Mouse (Mus musculus) CH12.LX (cell line): Measurements from ENCODE around the gene Hcn1. TPM values are rescaled to one million over a fixed set of nuclear protein-coding genes. Genes with fewer than 3 reads are reported as not detected.

Source experiments
- DNase-seq: peaks from one replicate; pipeline ENCODE4 v3.0.0-alpha.2; 2013; ENCODE audit errors: extremely low read depth
- H3K27ac ChIP-seq: 2 replicates; pipeline ENCODE4 v1.5.1; 2012; ENCODE audit warnings: low read depth, mild to moderate bottlenecking, control low read depth, moderate library complexity; ENCODE audit not compliant: insufficient read depth
- H3K27me3 ChIP-seq: replicated peaks from 2 replicates; pipeline ENCODE3; 2012; ENCODE audit warnings: inconsistent platforms
- H3K36me3 ChIP-seq, 2 experiments: replicated peaks in 1 of 2; 2 replicates each; pipeline versions ENCODE3 to v1.6.1; 2012; ENCODE audit warnings: inconsistent platforms in 1 of 2, low read length in 1 of 2, mild to moderate bottlenecking in 1 of 2, mixed read lengths in 1 of 2, moderate library complexity in 1 of 2; ENCODE audit not compliant: control insufficient read depth in 1 of 2, insufficient read depth in 1 of 2
- H3K4me1 ChIP-seq, 2 experiments: 2 replicates each; pipeline ENCODE4 v1.6.1; 2012; ENCODE audit warnings: inconsistent platforms in 1 of 2, moderate library complexity in 1 of 2; ENCODE audit not compliant: insufficient read depth in 2 of 2, control insufficient read depth in 1 of 2
- H3K4me2 ChIP-seq: 2 replicates; pipeline ENCODE4 v1.6.1; 2012; ENCODE audit warnings: low read depth, mild to moderate bottlenecking, control low read depth; ENCODE audit not compliant: poor library complexity, insufficient read depth, severe bottlenecking
- H3K4me3 ChIP-seq, 3 experiments: fragments of 150-350 bp in 1 of 3; sonication (generic) in 1 of 3; replicated peaks in 1 of 3; 2 replicates each; pipeline versions ENCODE3 to v1.5.1; 2011 to 2012; ENCODE audit warnings: low read depth in 2 of 3, low read length in 2 of 3, mild to moderate bottlenecking in 2 of 3, moderate library complexity in 2 of 3, control low read depth in 1 of 3, improper control_type of control experiment in 1 of 3, inconsistent platforms in 1 of 3, mixed read lengths in 1 of 3; ENCODE audit not compliant: poor library complexity in 1 of 3
- H3K79me2 ChIP-seq: replicated peaks from 2 replicates; pipeline ENCODE4 v1.6.1; 2012; ENCODE audit warnings: mild to moderate bottlenecking, moderate library complexity; ENCODE audit not compliant: control insufficient read depth, poor library complexity, insufficient read depth, severe bottlenecking; ENCODE audit errors: extremely low read depth
- H3K9ac ChIP-seq: 2 replicates; pipeline ENCODE4 v1.6.1; 2012; ENCODE audit warnings: low read depth, mild to moderate bottlenecking, control low read depth, moderate library complexity; ENCODE audit not compliant: insufficient read depth
- H3K9me3 ChIP-seq: replicated peaks from 2 replicates; pipeline ENCODE3; 2012; ENCODE audit warnings: low read length, inconsistent platforms, mixed read lengths
- CHD1 ChIP-seq: IDR thresholded peaks from 2 replicates; pipeline ENCODE4 v1.6.1; 2012; ENCODE audit warnings: low read depth, low read length, improper control_type of control experiment, inconsistent platforms
- CHD2 ChIP-seq: IDR thresholded peaks from 2 replicates; pipeline ENCODE4 v1.6.1; 2011; ENCODE audit warnings: low read length, improper control_type of control experiment
- CTCF ChIP-seq, 2 experiments: IDR thresholded peaks in 1 of 2; conservative IDR thresholded peaks in 1 of 2; 2 replicates each; pipeline ENCODE4 v1.5.1; 2011 to 2012; ENCODE audit warnings: low read depth in 2 of 2, low read length in 2 of 2, improper control_type of control experiment in 1 of 2, inconsistent platforms in 1 of 2, mild to moderate bottlenecking in 1 of 2, moderate library complexity in 1 of 2
- E2F4 ChIP-seq: IDR thresholded peaks from 2 replicates; pipeline ENCODE4 v1.6.1; 2011; ENCODE audit warnings: low read depth, low read length, improper control_type of control experiment; ENCODE audit not compliant: insufficient replicate concordance
- EP300 ChIP-seq: IDR thresholded peaks from 2 replicates; pipeline ENCODE4 v1.6.1; 2011; ENCODE audit warnings: low read length, improper control_type of control experiment
- ETS1 ChIP-seq: conservative IDR thresholded peaks from 2 replicates; pipeline ENCODE4 v1.6.1; 2012; ENCODE audit warnings: low read depth, mild to moderate bottlenecking, inconsistent platforms, low read length, improper control_type of control experiment, moderate library complexity
- KAT2A ChIP-seq: IDR thresholded peaks from 2 replicates; pipeline ENCODE4 v1.6.1; 2012; ENCODE audit warnings: low read length, improper control_type of control experiment, inconsistent platforms; ENCODE audit not compliant: insufficient replicate concordance
- MAZ ChIP-seq: IDR thresholded peaks from 2 replicates; pipeline ENCODE4 v1.6.1; 2012; ENCODE audit warnings: low read depth, mild to moderate bottlenecking, inconsistent platforms, low read length, improper control_type of control experiment, moderate library complexity
- MEF2A ChIP-seq: IDR thresholded peaks from 2 replicates; pipeline ENCODE4 v1.6.1; 2014; ENCODE audit warnings: low read depth, mild to moderate bottlenecking, inconsistent platforms, low read length, improper control_type of control experiment, borderline replicate concordance
- MYC ChIP-seq: IDR thresholded peaks from 2 replicates; pipeline ENCODE4 v1.6.1; 2011; ENCODE audit warnings: low read depth, mild to moderate bottlenecking, improper control_type of control experiment, low read length
- POLR2AphosphoS2 ChIP-seq: IDR thresholded peaks from 2 replicates; pipeline ENCODE4 v1.6.1; 2011; ENCODE audit warnings: low read depth, low read length, improper control_type of control experiment
- RAD21 ChIP-seq: IDR thresholded peaks from 2 replicates; pipeline ENCODE4 v1.6.1; 2011; ENCODE audit warnings: low read depth, mild to moderate bottlenecking, low read length, improper control_type of control experiment, moderate library complexity
- RCOR1 ChIP-seq: conservative IDR thresholded peaks from 2 replicates; pipeline ENCODE4 v1.6.1; 2012; ENCODE audit warnings: low read depth, mild to moderate bottlenecking, inconsistent platforms, low read length, improper control_type of control experiment
- SIN3A ChIP-seq: IDR thresholded peaks from 2 replicates; pipeline ENCODE4 v1.6.1; 2012; ENCODE audit warnings: low read length, improper control_type of control experiment, inconsistent platforms
- SMC3 ChIP-seq: IDR thresholded peaks from 2 replicates; pipeline ENCODE4 v1.6.1; 2011; ENCODE audit warnings: low read depth, low read length, improper control_type of control experiment
- TBP ChIP-seq: conservative IDR thresholded peaks from 2 replicates; pipeline ENCODE4 v1.6.1; 2011; ENCODE audit warnings: low read depth, low read length, improper control_type of control experiment
- UBTF ChIP-seq: IDR thresholded peaks from 2 replicates; pipeline ENCODE4 v1.6.1; 2012; ENCODE audit warnings: low read depth, mild to moderate bottlenecking, inconsistent platforms, low read length, improper control_type of control experiment, moderate library complexity
- USF1 ChIP-seq: IDR thresholded peaks from 2 replicates; pipeline ENCODE4 v1.6.1; 2014; ENCODE audit warnings: low read depth, mild to moderate bottlenecking, inconsistent platforms, low read length, improper control_type of control experiment
- USF2 ChIP-seq: conservative IDR thresholded peaks from 2 replicates; pipeline ENCODE4 v1.6.1; 2011; ENCODE audit warnings: low read depth, low read length, improper control_type of control experiment
- ZKSCAN1 ChIP-seq: IDR thresholded peaks from 2 replicates; pipeline ENCODE4 v1.6.1; 2012; ENCODE audit warnings: low read depth, inconsistent platforms, low read length, improper control_type of control experiment, borderline replicate concordance
- dilution Hi-C: fragments of 300-500 bp; cut with MboI; formaldehyde crosslinking; loops from 2 replicates; pipeline ENCODE4 v1.14.3; 2020; ENCODE audit warnings: low sequenced_read_pairs; ENCODE audit not compliant: extremely low pct_unique_long_range_greater_than_20kb, extremely low pct_ligation_motif_present
- in situ Hi-C: fragments of 300-500 bp; cut with MboI; formaldehyde crosslinking; loops from 3 replicates; pipeline ENCODE4 v1.14.3; 2019; ENCODE audit warnings: low sequenced_read_pairs, low pct_ligation_motif_present, low pct_unique_long_range_greater_than_20kb, mixed read lengths
- polyA plus RNA-seq: library from polyadenylated mRNA; unstranded; fragments of >175 nt; gene quantifications from 2 replicates; pipeline ENCODE4 v1.2.1, GENCODE M21; 2012; ENCODE audit warnings: low read depth; ENCODE audit not compliant: insufficient read length
- total RNA-seq, 2 experiments: library from RNA; depleted of rRNA; stranded (reverse); fragments of 300-350 nt in 1 of 2; fragments of >200 nt in 1 of 2; gene quantifications; 2 replicates each; pipeline ENCODE4 v1.2.3; 2012 to 2014

Hcn1 gene
- total and polyA plus RNA-seq, 3 experiments, result not detected

DNA sequence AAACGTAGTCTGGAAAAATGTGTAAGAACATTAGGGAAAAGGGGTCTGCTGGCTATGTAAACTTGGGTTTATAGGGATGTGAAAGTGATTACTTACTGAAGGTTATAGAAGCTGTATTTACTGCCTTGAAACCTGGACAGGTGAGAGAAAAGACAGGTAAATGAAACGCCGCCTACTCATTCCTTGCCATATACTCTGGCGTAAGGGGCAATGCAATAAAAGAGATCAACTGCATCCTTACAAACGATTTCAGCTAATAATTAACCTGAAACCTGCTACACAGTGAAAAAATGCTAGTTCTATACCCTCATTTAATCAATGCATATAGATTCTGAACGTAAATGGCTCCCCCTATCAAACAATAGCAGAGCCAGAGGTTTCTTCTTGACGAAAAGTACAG, 17.4 kb downstream of the Hcn1 start:
- H3K36me3 ChIP-seq, result no peaks in the 10 kb centered on the region
- dilution Hi-C loops, result no loop called here
- no peak overlapping the region for H3K4me2 ChIP-seq
- no peak for TF ChIP-seq USF2
- TF ChIP-seq KAT2A, result no peak
- no peak for TF ChIP-seq ETS1
- TF ChIP-seq MYC, result no peak
- TF ChIP-seq EP300, result no peak
- no peak for TF ChIP-seq CHD2
- no peak for TF ChIP-seq USF1
- no peak for TF ChIP-seq CHD1
- no peak for TF ChIP-seq SIN3A
- TF ChIP-seq RAD21, result no peak
- TF ChIP-seq RCOR1, result no peak
- no peak for TF ChIP-seq SMC3
- TF ChIP-seq ZKSCAN1, result no peak
- TF ChIP-seq MEF2A, result no peak
- TF ChIP-seq POLR2AphosphoS2, result no peak
- no peak for TF ChIP-seq UBTF
- TF ChIP-seq E2F4, result no peak
- no peak for TF ChIP-seq CTCF (conservative IDR thresholded peaks at IDR 0.05 in 1 of 2, IDR thresholded peaks at IDR 0.05 in 1 of 2; ENCODE audit: low read depth in 2 of 2, low read length in 2 of 2)
- H3K9ac ChIP-seq, result no peak overlapping the region
- H3K9me3 ChIP-seq, result peaks cover 5% of the 10 kb centered on the region
- no peaks in the 10 kb centered on the region for H3K27me3 ChIP-seq
- H3K4me1 ChIP-seq, result no peaks in the 10 kb centered on the region
- H3K27ac ChIP-seq, result no peak overlapping the region
- no peaks in the 10 kb centered on the region for H3K79me2 ChIP-seq
- no peak overlapping the region for H3K4me3 ChIP-seq
- in situ Hi-C loops, result no loop called here
- no peak for DNase-seq

- dilution Hi-C loops (no loop called here), in situ Hi-C loops (no loop called here)
- no peak overlapping the region for H3K27ac ChIP-seq
- no peak for TF ChIP-seq MAZ
- TF ChIP-seq TBP, result no peak
- TF ChIP-seq UBTF, result no peak
- TF ChIP-seq SMC3, result no peak
- no peak for TF ChIP-seq RCOR1
- H3K27me3 ChIP-seq, result no peaks in the 10 kb centered on the region
- H3K36me3 ChIP-seq, result no peaks in the 10 kb centered on the region
- H3K4me1 ChIP-seq, result peaks cover 0 to 6% of the 10 kb centered on the region in 2 experiments; a peak in 1 of 4 replicates
- DNase-seq, result no peak
- H3K79me2 ChIP-seq, result no peaks in the 10 kb centered on the region
- no peak overlapping the region for H3K9ac ChIP-seq
- peaks cover 6% of the 10 kb centered on the region for H3K9me3 ChIP-seq
- no peak overlapping the region for H3K4me2 ChIP-seq
- H3K4me3 ChIP-seq, result no peak overlapping the region
These were observed 55.4 kb downstream of the Hcn1 start for GRCm38 (mm10) chr13:117657501-117657900.
